Mouse (Mus musculus): Measurements from ENCODE around the gene Cmc1. TPM values are rescaled to one million over a fixed set of nuclear protein-coding genes. Genes with fewer than 3 reads are reported as not detected.

Cmc1 gene
- polyA plus RNA-seq, 1 experiment, result 32.7 TPM

GRCm38 (mm10) chr9:118168544-118168943, 18.6 kb upstream of the Cmc1 start:
- no peak overlapping the region for H3ac ChIP-seq (ENCODE audit: control insufficient read depth, insufficient read length)
- no peak overlapping the region for H3K4me2 ChIP-seq (ENCODE audit: low read depth)
- H3K79me2 ChIP-seq (ENCODE audit: control insufficient read depth, insufficient read depth), result no peaks in the 10 kb centered on the region
- H3K4me3 ChIP-seq, result no peak overlapping the region
- H3K36me3 ChIP-seq (ENCODE audit: control insufficient read depth, insufficient read depth), result no peaks in the 10 kb centered on the region
- H3K27me3 ChIP-seq (ENCODE audit: control insufficient read depth, insufficient read depth, insufficient read length), result no peaks in the 10 kb centered on the region
- TF ChIP-seq CEBPB (IDR thresholded peaks at IDR 0.05; ENCODE audit: insufficient read depth, poor library complexity, severe bottlenecking), result no peak
- no peak for TF ChIP-seq MYOD1 (IDR thresholded peaks at IDR 0.05; ENCODE audit: control insufficient read depth in 1 of 3, insufficient read length in 2 of 3, low read depth in 2 of 3)
- no peak for TF ChIP-seq POLR2A (IDR thresholded peaks at IDR 0.05; ENCODE audit: insufficient read length, low read depth)
- no peak for TF ChIP-seq REST (IDR thresholded peaks at IDR 0.05; ENCODE audit: insufficient read depth, insufficient read length)
- no peak for TF ChIP-seq USF1 (IDR thresholded peaks at IDR 0.05; ENCODE audit: low read depth)
- no peak for TF ChIP-seq SRF (IDR thresholded peaks at IDR 0.05; ENCODE audit: control insufficient read depth, insufficient read length, low read depth)
- no peak for TF ChIP-seq POLR2AphosphoS2 (IDR thresholded peaks at IDR 0.05; ENCODE audit: insufficient read length, low read depth)
- TF ChIP-seq TCF12 (IDR thresholded peaks at IDR 0.05; ENCODE audit: insufficient read depth, poor library complexity, severe bottlenecking), result no peak
- TF ChIP-seq E2F4 (IDR thresholded peaks at IDR 0.05; ENCODE audit: insufficient read depth), result no peak
- no peak for TF ChIP-seq MAX (IDR thresholded peaks at IDR 0.05; ENCODE audit: low read depth)
- TF ChIP-seq MYOG (IDR thresholded peaks at IDR 0.05; ENCODE audit: control insufficient read depth in 1 of 3, insufficient read depth in 1 of 3, insufficient read length in 2 of 3, low read depth in 2 of 3), result no peak
- no peak for TF ChIP-seq TCF3 (IDR thresholded peaks at IDR 0.05; ENCODE audit: insufficient read length, low read depth)

DNA sequence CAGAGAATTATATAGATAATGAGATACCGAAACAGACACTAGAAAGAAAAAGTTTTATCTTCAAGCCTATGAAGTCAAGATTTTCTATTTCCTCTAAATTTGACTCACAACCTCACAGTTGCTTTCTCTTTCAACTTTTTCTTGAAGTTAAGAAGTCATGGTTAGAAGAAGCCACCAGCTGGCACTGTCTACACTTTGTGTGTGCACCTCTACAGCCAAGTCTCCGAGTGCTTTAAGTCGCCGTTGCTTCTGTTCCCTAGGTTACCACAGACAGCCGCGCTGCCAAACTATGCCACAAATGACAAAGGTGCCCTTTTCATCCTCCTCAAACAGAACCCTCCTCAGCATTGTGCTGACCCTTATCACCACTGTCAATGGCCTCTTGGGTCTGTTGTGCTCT, 17.6 kb upstream of the Cmc1 start:
- no peak overlapping the region for H3ac ChIP-seq (ENCODE audit: control insufficient read depth, insufficient read length)
- no peaks in the 10 kb centered on the region for H3K79me2 ChIP-seq (ENCODE audit: control insufficient read depth, insufficient read depth)
- no peak for TF ChIP-seq CEBPB (IDR thresholded peaks at IDR 0.05; ENCODE audit: insufficient read depth, poor library complexity, severe bottlenecking)
- no peak for TF ChIP-seq REST (IDR thresholded peaks at IDR 0.05; ENCODE audit: insufficient read depth, insufficient read length)
- no peak overlapping the region for H3K4me2 ChIP-seq (ENCODE audit: low read depth)
- no peaks in the 10 kb centered on the region for H3K27me3 ChIP-seq (ENCODE audit: control insufficient read depth, insufficient read depth, insufficient read length)
- no peak overlapping the region for H3K4me3 ChIP-seq
- no peaks in the 10 kb centered on the region for H3K36me3 ChIP-seq (ENCODE audit: control insufficient read depth, insufficient read depth)

GRCm38 (mm10) chr9:118161536-118161935, 11.6 kb upstream of the Cmc1 start:
- no peak overlapping the region for H3ac ChIP-seq (ENCODE audit: control insufficient read depth, insufficient read length)
- H3K36me3 ChIP-seq (ENCODE audit: control insufficient read depth, insufficient read depth), result no peaks in the 10 kb centered on the region
- no peaks in the 10 kb centered on the region for H3K27me3 ChIP-seq (ENCODE audit: control insufficient read depth, insufficient read depth, insufficient read length)
- no peak for TF ChIP-seq SRF (IDR thresholded peaks at IDR 0.05; ENCODE audit: control insufficient read depth, insufficient read length, low read depth)
- TF ChIP-seq REST (IDR thresholded peaks at IDR 0.05; ENCODE audit: insufficient read depth, insufficient read length), result no peak
- TF ChIP-seq MAX (IDR thresholded peaks at IDR 0.05; ENCODE audit: low read depth), result no peak
- TF ChIP-seq POLR2AphosphoS2 (IDR thresholded peaks at IDR 0.05; ENCODE audit: insufficient read length, low read depth), result no peak
- TF ChIP-seq MYOD1 (IDR thresholded peaks at IDR 0.05; ENCODE audit: control insufficient read depth in 1 of 3, insufficient read length in 2 of 3, low read depth in 2 of 3), result no peak
- TF ChIP-seq CEBPB (IDR thresholded peaks at IDR 0.05; ENCODE audit: insufficient read depth, poor library complexity, severe bottlenecking), result no peak
- TF ChIP-seq E2F4 (IDR thresholded peaks at IDR 0.05; ENCODE audit: insufficient read depth), result no peak
- no peak for TF ChIP-seq MYOG (IDR thresholded peaks at IDR 0.05; ENCODE audit: control insufficient read depth in 1 of 3, insufficient read depth in 1 of 3, insufficient read length in 2 of 3, low read depth in 2 of 3)
- H3K4me3 ChIP-seq, result no peak overlapping the region
- H3K79me2 ChIP-seq (ENCODE audit: control insufficient read depth, insufficient read depth), result no peaks in the 10 kb centered on the region
- no peak overlapping the region for H3K4me2 ChIP-seq (ENCODE audit: low read depth)

DNA sequence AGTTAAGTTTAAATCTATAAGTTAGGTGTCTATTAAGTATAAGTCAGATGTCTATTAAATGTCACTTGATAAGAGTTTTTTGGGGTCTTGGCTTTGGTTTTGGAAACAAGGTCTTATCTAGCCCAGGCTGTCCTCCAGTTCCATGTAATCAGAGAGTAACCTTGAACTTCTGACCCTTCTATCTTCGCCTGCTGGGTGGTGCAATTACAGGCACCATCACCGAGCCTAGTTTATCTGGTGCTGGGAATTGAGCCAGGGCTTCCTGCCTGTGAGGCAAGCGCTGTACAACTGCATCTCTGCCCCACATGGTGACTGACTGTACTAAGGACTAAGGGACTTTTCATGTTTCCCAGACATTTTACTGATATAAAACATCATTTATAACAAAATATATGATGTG, 10.0 kb upstream of the Cmc1 start:
- no peaks in the 10 kb centered on the region for H3K27me3 ChIP-seq (ENCODE audit: control insufficient read depth, insufficient read depth, insufficient read length)
- H3ac ChIP-seq (ENCODE audit: control insufficient read depth, insufficient read length), result no peak overlapping the region
- no peak overlapping the region for H3K4me3 ChIP-seq
- H3K79me2 ChIP-seq (ENCODE audit: control insufficient read depth, insufficient read depth), result no peaks in the 10 kb centered on the region
- TF ChIP-seq MYOD1 (IDR thresholded peaks at IDR 0.05; ENCODE audit: control insufficient read depth in 1 of 3, insufficient read length in 2 of 3, low read depth in 2 of 3), result no peak
- no peak for TF ChIP-seq MYOG (IDR thresholded peaks at IDR 0.05; ENCODE audit: control insufficient read depth in 1 of 3, insufficient read depth in 1 of 3, insufficient read length in 2 of 3, low read depth in 2 of 3)
- TF ChIP-seq E2F4 (IDR thresholded peaks at IDR 0.05; ENCODE audit: insufficient read depth), result no peak
- TF ChIP-seq USF1 (IDR thresholded peaks at IDR 0.05; ENCODE audit: low read depth), result no peak
- no peak overlapping the region for H3K4me2 ChIP-seq (ENCODE audit: low read depth)
- H3K36me3 ChIP-seq (ENCODE audit: control insufficient read depth, insufficient read depth), result no peaks in the 10 kb centered on the region

DNA sequence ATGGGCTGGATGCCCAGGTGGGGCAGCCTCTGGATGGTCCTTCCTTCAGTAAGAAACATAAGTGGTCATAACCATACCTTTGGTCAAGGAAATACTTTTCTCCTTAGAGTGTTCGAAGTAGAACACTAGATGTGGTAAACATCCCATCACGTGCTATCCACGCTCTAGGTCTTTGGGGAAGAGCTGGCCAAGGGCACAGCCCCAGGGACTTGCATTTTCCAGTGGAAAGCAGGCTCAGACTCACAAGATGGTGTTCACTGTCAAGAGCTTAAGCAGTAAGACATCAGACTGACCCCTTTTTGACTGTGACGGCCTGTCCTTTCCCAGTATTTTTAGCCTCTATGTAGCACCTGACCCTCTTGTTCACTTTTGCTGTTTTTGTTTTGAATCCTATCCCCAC, 8.2 kb upstream of the Cmc1 start:
- Histone ChIP-seq H3K27me3 (ENCODE audit: control insufficient read depth, insufficient read depth, insufficient read length) (no peaks in the 10 kb centered on the region), H3ac (ENCODE audit: control insufficient read depth, insufficient read length) (no peak overlapping the region), H3K79me2 (ENCODE audit: control insufficient read depth, insufficient read depth) (no peaks in the 10 kb centered on the region), H3K4me2 (ENCODE audit: low read depth) (no peak overlapping the region), H3K36me3 (ENCODE audit: control insufficient read depth, insufficient read depth) (no peaks in the 10 kb centered on the region), H3K4me3 (no peak overlapping the region)
- no peak for TF ChIP-seq POLR2A (IDR thresholded peaks at IDR 0.05; ENCODE audit: insufficient read length, low read depth)
- TF ChIP-seq CEBPB (IDR thresholded peaks at IDR 0.05; ENCODE audit: insufficient read depth, poor library complexity, severe bottlenecking), result no peak
- TF ChIP-seq MYOD1 (IDR thresholded peaks at IDR 0.05; ENCODE audit: control insufficient read depth in 1 of 3, insufficient read length in 2 of 3, low read depth in 2 of 3), result no peak

GRCm38 (mm10) chr9:118157234-118157633, 7.3 kb upstream of the Cmc1 start:
- Histone ChIP-seq H3K36me3 (ENCODE audit: control insufficient read depth, insufficient read depth) (no peaks in the 10 kb centered on the region), H3K27me3 (ENCODE audit: control insufficient read depth, insufficient read depth, insufficient read length) (no peaks in the 10 kb centered on the region), H3ac (ENCODE audit: control insufficient read depth, insufficient read length) (no peak overlapping the region), H3K4me2 (ENCODE audit: low read depth) (no peak overlapping the region), H3K79me2 (ENCODE audit: control insufficient read depth, insufficient read depth) (no peaks in the 10 kb centered on the region), H3K4me3 (no peak overlapping the region)
- TF ChIP-seq POLR2AphosphoS2 (IDR thresholded peaks at IDR 0.05; ENCODE audit: insufficient read length, low read depth) (no peak), TCF3 (IDR thresholded peaks at IDR 0.05; ENCODE audit: insufficient read length, low read depth) (no peak), TCF12 (IDR thresholded peaks at IDR 0.05; ENCODE audit: insufficient read depth, poor library complexity, severe bottlenecking) (no peak), REST (IDR thresholded peaks at IDR 0.05; ENCODE audit: insufficient read depth, insufficient read length) (no peak), USF1 (IDR thresholded peaks at IDR 0.05; ENCODE audit: low read depth) (no peak), MYOG (IDR thresholded peaks at IDR 0.05; ENCODE audit: control insufficient read depth in 1 of 3, insufficient read depth in 1 of 3, insufficient read length in 2 of 3, low read depth in 2 of 3) (no peak), POLR2A (IDR thresholded peaks at IDR 0.05; ENCODE audit: insufficient read length, low read depth) (no peak), MYOD1 (IDR thresholded peaks at IDR 0.05; ENCODE audit: control insufficient read depth in 1 of 3, insufficient read length in 2 of 3, low read depth in 2 of 3) (no peak)

Measured in myocyte (in vitro differentiated cells).